Mouse (Mus musculus) heart, adult 8-10 months (tissue): ENCODE data around the gene Tead4. TPM values are rescaled to one million over a fixed set of nuclear protein-coding genes. Genes with fewer than 3 reads are reported as not detected.
"Not testable (repeated sequence)": the region's sequence is repeated elsewhere in the genome, so short reads cannot be mapped to it uniquely, and the experiment has no call there.

ENCODE experiments used
- DNase-seq: peaks from one replicate; pipeline ENCODE4 v3.0.0; 2022; ENCODE audit warnings: low spot score
- total RNA-seq, 4 experiments: library from RNA; stranded (reverse); gene quantifications; 2 replicates each; pipeline ENCODE4 v1.2.4; 2022

The Tead4 gene
- total RNA-seq, 4 experiments from 2014 or later = 2.0 to 4.0 (median 3.1) TPM

DNA sequence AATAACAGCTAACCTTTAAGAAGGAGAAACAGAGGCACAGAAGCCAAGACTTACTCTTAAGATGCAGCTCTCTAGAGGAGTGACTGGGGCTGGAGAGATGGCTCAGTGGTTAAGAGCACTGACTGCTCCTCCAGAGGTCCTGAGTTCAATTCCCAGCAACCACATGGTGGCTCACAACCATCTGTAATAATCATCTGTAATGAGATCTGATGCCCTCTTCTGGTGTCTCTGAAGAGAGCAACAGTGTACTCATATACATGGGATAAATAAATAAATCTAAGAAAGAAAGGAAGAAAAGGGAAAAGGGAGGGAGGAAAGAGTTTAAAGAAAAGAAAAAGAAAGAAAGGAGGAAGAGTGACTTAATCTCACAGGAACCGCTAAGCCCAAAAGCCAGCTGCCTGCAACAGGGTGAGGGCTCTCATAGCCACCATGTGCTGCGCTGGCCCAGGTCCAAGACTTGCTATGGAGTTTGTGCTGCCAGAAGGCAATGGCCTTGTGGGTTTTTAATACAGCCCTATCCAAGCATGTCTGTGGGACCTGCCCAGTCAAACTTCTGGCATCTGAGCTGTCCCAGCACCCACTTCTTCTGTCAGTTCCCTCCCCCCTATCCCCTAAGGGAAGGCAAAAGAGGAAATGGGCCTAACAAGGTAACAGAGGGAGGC lies 63.4 kb downstream of the Tead4 start:
- DNase-seq = no peak

DNA sequence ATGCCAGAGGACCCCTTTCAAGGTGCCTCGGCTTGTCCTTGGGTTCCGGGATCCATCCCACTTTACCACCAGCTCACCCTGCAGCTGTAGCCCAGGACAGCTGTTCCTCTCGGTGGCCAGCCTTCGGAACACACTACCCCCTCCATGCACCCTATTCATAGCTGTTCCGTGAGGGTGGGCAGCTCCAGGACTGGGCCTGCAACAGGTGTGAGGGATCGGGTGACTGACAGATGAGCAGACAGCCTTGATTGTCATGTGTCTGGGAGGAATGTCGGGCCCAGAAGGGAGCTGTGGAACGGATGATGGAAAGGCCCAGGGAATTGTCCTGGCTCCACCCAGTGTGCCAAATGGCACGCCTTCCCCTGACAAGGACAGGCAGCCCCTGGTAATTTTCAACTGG lies 64.0 kb downstream of the Tead4 start:
- no peak for DNase-seq

DNA sequence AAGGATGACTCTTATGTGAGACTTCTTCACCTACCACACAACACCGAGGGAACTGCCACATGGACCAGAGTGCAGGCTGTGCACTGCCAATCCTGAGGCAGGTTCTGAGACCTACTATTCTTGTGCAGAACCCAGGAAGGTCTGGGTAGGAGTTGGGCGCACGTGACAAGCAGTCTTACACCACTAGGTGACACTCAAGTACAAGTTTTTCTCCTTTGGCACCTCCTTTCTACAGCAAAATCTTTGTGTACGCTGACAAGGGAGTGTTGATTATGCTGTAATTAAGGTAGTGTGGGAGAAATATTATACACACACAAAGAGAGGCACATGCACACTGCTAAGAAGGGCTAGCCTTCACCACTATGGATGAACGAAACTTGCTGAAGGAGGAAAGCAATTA lies 66.4 kb downstream of the Tead4 start:
- DNase-seq = peak; percentile 18

DNA sequence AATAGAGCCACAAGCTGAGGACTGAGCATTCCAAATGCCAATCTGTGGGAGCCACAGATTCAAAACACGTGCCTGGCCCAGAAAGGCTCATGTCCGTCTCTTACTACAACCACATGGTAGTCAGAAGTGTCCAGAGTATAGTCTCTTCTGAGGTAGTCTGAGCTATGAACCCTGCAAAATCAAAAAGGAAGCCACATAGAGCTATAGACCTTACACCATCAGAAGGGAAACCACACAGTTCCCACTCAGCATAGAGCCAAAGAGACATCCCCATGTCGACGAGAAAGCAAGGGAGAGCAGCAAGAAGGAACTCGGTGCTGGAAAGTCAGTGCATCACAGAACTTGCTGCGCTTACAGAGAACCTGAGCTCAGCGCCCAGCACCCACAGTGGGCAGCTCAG lies 68.4 kb downstream of the Tead4 start:
- DNase-seq = no peak

DNA sequence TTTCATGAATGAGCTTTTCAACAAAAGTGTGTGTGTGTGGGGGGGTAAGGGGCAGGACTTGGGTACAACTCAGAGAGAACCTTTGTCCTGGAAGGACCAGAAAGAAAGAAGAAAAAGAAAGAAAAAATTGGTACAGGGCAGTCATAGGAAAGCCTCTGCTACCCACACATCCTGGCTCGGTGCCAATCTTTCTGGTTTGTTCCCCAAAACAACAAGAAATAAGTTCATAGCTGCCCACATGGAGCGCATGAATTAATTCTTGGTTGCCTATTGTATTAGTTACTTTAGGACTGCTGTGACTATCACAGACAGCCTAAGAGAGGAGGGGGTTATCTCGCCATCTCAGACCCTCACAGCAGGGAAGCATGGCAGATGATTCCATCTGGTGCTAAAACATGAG lies 68.9 kb downstream of the Tead4 start:
- no peak for DNase-seq

DNA sequence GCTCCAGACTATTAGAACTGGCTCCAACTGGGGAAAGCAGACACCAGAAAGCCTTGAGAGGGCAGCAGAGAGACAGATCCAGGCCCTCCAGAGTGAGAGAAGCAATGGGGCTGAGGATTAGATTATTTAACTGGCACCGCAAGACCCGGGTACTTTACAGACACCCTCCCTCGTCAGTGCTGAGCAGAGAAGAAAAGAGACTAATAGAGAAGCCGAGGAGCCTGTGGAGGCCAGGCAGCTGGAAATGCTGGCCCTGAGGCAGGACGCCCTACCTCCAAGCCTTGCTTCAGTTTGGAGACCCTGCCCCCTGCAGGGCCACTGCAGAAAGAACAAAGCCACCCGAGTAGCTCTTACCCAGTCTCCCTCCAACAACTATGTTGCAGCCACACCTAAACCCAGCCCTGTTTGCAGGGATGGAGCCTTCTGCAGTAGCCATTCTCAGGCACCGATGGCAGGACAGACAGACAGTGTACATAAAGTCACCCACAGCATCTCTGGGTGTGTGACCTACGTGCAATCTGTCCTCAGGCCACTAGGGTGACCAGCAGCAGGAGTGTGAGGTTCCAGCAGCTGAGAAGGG lies 73.1 kb downstream of the Tead4 start:
- no peak for DNase-seq

DNA sequence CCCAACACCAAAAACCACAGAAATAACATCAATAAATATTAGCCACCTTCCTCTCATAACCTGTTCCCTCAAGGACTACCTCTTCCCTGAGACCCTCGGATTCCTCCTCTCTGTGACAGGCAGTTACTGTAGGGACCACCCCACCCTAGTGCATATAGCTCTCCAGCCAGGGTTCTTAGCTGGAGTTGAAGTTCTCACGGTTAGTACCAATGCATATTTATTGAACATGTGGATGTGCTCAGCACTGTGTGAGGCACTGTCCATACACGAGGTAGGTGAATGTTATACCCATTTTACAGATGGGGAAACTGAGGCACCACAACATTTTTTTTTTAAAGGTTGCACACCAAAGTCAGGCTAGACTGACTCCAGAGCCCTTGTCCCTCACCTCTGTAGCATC lies 73.7 kb downstream of the Tead4 start:
- no peak for DNase-seq

DNA sequence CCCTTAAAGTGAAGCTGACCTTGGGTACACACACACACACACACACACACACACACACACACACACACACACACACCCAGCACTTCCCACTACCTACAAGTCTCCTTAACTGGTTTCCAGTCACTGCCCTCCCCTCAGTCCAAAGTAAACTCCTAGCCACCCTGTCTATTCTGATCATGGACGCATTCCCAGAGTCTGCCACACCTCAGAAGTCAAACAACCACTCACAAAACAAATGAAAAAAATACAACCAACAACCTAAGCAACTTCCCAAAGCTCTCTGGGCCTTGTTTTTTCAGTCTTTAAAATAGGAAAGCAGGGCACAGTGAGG lies 74.8 kb downstream of the Tead4 start:
- DNase-seq = no peak

DNA sequence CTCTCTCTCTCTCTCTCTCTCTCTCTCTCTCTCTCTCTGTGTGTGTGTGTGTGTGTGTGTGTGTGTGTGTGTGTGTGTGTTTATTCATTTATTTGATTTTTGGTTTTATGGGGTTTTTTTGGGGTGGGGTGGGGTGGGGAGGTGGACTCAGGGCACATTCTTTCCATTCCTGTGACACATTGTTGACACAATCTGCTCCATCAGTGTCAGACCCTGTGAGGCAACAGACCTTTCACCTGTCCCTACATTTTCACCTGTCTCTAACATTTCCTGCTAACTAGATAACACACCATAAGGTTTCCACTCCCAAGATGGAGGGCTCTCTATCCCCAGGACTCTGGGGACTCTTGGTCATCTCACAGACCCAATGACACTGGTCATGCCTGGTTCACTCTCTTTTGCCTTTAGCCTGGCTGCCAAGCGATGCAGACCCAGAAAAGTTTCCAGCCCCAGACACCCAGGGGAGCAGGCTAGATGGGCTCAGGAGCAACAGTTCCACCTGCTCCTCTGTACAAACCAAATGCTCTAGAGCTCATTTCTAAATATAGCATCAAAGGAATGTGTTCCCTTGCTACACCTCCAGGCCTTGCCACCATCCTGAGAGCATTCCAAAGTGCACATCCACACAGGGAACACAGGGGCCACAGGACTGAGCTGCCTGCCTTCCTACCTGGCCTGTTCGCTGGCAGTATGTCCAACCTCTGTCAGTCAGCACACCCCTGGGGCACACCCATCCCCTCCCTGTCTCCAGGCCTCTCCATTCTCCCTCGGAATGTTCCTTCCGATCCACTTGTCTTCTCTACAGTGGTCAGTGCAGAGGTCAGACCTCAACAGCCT lies 75.4 kb downstream of the Tead4 start:
- DNase-seq = no peak

DNA sequence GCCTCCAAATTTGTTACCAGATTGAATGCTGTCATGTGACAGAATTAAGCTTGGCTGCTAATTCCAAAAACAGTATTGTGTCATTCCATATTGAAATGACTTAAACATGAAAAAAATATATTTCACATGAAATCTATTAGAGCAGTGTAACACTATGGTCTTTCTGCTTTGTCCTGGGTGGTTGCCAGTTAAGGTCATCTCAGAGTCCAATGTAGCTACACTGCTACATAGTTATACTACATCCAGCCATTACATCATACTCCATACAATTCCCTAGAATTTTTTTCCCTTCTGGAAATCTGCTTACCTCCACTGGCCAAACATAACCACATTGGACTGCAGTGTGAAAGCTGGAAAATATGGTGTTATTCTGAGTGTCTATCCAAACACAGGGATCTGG lies 77.5 kb downstream of the Tead4 start:
- no peak for DNase-seq

DNA sequence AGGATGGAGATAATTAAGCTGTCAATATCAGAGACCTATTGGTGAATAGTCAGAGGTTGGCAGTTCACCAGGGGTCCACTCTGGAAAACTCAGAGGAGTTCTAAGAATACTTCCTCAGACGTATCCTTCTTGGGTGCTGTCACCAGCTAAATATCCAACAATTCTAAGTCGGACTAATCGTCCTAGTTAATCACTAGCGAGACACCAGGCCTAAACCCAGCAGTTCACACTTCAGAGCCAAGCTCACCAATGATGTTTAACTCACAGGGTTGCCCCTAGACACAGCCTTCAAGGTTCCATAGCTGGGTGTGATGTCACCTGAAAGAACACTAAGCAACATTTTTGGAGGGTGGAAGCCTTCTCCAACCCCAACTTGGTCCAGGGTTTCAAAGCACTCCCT lies 85.6 kb downstream of the Tead4 start:
- DNase-seq = not testable (repeated sequence)

DNA sequence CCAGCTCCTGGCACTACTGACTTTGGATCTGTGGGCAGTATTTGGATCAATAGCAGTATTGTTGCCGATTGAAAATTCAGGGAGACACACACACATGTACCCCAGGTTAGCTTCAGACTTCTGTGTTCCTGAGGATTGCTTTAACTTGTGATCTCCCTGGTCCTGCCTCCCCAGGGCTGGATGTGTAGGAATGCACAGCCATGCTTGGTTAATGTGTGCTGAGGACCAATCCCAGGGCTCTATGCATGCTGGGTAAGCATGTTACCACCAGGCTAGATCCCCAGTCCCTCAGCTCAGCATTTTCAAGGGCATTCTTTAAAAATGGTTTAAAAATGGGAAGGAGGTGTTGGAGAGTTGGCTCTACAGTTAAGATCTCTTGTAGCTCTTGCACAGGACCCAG lies 91.4 kb downstream of the Tead4 start:
- DNase-seq = not testable (repeated sequence)

DNA sequence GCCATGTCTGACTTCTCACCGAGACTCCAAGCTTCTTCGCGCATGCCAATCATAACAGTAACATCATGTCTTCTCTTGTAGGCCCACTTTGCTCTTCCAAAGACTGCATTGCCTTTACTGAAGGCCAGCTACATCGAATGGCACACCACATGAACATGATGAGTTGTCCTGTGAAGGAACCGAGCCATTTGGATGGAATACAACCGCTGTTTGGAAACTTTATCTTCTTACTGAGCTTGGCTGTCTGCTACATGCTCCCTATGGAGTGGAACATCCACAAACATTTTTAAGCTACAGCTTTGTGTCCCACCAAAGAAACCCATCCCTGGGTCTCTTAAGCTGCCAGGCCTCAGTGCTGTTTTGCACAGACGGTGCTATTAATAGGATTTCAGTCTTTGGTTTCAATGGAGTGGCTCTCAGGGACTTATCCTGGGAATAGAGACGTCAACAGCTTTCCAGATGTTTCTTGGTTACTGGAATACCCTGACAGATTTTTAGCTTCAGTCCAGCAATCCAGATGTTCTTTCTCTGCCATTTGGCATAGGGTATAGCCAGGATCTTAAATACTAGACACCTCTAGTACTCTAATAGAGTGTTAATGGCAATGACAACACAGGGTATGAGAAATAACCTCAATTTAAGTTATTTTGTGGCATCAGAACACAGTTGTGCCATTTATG lies 92.0 kb downstream of the Tead4 start:
- DNase-seq = peak; percentile 12

DNA sequence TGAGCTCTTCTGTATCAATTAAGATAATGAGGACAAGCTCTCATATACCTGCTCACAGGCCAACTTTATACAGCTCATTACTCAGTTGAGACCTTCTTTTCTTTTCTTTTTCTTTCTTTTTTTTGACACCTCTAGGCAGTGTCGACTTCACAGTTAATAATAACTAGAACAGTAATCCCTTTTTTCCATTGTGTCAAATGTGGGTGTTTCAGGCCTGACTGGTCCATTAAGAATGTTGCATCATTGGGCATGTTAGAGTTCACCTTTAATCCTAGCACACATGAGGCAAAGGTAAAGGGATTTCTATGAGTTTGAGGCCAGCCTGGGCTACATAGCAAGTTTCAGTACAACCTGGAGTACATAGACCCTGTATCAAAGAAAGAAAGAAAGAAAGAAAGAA lies 97.1 kb downstream of the Tead4 start:
- DNase-seq = no peak

DNA sequence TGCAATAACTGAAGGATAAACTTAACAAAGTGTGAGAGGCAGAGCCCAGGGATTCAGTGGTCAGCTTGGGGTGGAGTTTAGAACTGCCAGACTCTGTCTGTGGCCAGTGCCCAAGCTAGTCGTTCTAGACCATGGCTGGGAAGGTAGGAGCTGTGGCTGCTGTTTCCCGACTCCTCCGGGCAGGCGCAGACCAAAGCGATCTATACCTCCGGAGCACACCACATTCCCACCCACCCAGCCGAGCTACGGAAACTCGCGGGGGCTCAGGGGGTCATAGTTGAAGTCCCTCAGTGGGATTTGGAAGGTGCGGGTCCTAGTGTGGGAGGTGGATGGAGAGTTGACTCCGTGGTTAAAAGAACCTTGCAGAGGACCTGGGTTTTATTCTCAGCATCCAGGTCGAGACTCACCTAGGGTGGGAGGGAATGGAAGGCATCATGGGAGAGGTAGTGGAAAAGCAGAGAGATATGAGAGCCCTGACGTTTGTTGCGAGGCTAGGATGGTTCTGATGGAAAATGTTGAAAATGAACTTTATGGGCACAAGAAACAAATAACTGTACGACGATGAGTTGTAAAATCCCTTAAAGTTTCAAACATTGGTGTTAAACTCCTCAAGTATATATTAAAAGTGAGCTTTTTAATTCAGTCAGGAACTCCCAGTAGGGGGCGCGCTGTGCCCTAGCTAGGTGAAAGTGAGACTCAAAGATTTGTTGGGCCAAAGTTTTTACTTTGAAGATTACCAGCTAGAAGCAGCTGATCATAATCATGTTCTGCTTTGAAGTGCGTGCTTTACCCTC lies 99.6 kb downstream of the Tead4 start:
- peak; percentile 70 for DNase-seq

DNA sequence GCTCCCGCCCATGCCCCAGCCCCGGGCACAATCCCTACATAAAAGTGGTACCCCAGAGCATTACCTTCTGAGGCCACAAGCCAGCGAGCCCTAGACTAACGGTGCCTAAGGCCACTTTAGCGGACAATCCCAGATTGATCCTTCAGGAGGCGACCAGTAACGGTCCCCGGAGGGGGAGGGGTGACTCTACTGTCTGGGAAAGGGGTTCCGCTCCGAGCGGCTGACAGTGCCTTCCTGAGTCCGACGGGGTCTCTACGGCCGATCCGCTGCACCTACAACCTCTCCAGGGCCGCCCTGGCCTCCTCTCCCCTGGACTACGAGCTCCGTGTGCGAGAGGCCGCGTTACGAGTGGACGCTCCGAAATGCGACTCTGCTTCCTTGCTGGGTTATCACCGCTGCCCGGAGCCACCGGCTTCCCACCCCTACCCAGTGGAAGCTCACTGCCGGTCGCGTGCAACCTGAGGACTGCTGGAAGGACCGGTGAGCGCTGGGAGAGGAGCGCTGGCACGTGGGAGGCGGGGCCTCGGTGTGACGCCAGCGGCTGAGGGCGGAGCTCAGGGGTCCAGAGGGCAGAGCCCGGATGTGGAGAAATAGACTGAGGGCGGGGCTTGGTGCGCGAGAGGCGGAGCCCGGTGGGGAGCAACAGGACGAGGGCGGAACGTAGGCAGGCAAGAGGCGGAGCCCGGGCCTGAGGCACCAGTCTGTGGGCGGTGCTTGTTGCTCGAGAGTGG lies 100.3 kb downstream of the Tead4 start:
- peak; percentile 99 for DNase-seq

DNA sequence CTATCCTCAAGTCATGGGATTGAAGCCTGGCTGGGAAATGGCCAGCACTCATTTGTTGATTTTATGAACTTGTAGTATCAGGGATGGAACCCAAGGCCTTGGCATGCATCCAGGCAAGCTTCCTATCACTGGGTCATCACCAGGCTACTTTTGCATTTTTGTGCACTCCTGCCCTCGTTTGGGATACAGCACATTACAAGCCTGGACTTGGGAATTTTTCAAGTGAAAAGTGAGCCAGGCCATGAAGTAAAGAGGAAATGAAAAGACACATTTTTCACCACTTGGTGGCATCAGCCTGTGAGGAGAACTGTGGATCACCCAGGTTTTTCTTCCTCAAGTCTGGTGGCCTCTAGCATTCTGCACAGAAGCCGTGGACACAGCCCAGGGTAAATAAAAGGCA lies 117.1 kb downstream of the Tead4 start:
- no peak for DNase-seq

DNA sequence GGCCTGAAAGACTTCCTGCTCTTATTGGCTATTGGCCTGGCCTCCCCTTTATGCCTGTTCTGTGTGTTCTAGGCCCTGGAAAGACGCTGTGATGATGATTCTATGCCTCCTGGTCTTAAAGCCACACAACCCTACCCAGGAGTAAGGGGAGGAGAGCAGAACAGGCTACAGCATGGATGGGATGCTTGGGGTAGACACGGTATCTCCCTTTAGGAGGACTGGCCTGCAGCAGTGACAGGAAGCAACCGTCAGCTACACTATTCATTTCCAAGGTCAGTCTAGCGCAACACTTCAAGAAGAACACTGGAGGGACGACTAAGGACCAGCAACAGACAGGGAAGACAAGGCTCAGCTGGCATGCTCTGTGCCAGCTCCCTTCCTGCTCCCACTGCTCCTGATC lies 119.4 kb downstream of the Tead4 start:
- DNase-seq = no peak

DNA sequence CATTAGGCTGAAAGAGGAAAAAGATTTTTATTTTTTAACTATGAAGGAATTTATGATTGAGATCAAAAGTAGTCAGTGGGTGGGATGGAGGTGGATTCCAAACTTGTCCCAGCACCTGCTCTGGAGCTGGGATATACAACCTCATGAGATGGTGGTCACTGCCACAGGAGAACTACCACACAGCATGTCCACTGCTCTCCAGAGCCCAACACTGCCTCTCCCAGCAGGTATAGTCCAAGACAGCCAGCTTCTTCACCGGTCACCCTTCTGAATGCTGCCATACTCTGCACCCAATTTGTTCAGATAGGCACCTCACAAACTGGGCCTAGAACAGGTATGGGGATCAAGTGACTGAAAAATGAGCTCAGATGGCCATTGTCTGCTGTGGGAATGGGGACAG lies 121.0 kb downstream of the Tead4 start:
- no peak for DNase-seq

DNA sequence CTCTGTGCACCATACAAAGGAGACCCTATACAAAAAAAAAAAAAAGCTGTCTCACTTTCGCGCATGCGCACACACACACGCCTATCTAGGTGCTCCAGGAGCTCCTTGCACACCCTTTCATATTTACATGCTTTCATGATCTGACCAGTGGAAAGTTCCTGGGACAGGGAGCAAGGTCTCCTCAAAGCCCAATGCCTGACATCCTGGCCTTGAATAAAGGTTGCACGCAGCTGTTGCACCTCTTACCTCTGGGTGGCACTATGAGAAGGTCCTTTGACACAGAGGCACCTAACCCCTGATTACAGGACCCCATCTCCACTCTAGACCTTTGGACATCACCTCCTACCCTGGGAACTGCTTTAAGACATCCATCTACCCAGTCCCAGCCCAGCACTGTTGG lies 121.4 kb downstream of the Tead4 start:
- DNase-seq = no peak

DNA sequence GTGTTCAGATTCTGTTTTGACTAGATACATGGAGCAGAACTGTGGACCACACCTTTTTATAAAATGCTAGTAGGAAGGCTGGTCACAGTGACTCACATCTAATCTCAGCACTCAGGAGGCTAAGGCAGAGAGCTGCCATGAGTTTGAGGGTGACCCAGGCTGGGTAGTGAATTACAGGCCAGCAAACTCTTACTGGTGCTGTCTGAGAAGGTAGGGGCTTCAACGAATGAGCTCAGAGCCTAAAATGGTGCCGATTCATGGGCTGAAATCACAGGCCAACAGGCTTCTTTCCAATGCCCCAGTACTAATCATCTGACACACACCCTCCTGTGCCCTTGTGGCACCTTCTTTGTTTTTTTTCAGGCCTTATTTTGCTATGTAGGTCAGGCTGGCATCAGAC lies 121.9 kb downstream of the Tead4 start:
- DNase-seq = no peak
